Mouse (Mus musculus): ENCODE measurements around the gene Cavin2. TPM values are rescaled to one million over a fixed set of nuclear protein-coding genes. Genes with fewer than 3 reads are reported as not detected.

Cavin2 gene
- polyA plus RNA-seq, 1 experiment: 286 TPM

DNA sequence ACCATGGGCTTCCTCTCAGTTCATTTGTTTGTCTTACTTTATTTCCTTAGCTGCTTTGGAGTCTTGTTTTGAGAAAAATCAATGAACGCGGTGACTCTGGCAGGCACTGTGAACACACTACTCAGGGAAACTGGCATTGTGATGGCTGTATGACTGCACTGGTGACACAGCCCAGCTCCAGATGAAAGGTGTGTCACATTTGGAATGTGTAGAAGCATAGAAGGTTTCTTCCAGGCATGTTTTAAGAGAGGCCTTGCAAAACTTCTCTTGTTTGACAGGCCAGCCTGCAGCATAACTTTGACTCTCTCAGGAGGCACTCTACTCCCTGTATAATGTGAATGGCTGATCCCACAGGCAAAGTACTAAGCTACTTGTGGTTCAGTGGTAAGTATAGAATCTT, 20.7 kb upstream of the Cavin2 start:
- H3K4me1 ChIP-seq (ENCODE audit: control insufficient read depth, insufficient read depth, low read length): peaks cover 41% of the 10 kb centered on the region
- no peak overlapping the region for H3K4me3 ChIP-seq (replicated peaks; ENCODE audit: extremely low read depth, low read depth, low read length)
- no peak for DNase-seq
- WGBS: 37% methylated on average over 2 of the region's 2 CpGs
- TF ChIP-seq CTCF (IDR thresholded peaks at IDR 0.05; ENCODE audit: insufficient read depth, low read length): no peak
- TF ChIP-seq POLR2A (IDR thresholded peaks at IDR 0.05; ENCODE audit: borderline replicate concordance, extremely low read depth, low read depth, low read length): no peak

DNA sequence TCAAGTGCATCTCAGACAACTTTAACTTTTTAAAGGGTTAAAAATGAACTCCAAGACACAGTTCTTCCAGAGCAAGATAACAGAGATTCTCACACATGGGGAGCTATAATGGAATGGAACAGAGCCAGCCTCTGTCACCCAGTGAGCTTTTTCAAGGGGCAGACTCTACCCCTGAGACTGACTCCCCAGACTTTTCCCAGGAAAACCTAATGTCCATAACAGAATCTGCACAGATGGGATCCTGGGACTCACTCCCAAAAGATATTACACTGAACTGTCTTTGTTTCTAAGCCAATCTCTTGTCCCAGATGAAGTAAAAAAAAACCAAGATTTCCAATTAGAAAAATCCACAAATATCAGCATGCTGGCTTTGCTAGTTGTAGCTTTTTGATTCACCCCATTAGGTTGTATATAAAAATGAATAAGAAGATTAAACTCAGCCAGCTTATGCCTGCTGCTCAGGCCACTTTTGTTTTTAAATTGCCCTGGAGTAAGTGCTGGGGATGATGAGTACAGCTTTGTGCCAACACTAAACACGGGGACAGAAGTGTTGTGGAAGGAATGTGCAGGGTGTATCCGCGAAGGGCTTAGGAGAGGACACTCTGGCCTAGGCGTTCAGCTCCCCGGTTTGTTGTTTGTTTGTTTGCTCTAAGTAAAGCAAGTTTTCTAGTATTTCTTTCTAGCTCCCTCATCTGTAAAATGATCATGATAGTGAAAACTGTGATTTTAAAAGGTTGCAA, 18.6 kb upstream of the Cavin2 start:
- 37% methylated on average over 5 of the region's 5 CpGs for WGBS
- no peak for DNase-seq
- peaks cover 33% of the 10 kb centered on the region for H3K4me1 ChIP-seq (ENCODE audit: control insufficient read depth, insufficient read depth, low read length)

DNA sequence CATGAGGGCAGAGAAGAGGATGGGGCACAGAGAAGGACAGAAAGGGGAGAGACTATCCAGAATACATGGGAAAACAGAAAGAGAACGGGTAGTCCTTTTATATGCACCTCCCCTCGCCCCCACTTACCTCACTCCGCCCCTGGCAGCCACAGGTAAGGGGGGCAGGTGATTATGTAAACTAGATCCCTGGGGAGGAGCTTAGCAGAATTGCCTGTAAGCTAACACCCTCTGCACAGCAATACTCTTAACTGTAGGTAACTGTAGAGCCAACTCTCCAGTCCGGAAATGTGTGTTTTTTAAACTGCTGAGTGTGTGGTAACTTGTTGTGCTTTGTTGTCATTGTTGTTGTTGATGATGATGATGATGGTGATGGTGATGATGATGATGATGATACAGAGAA, 17.1 kb upstream of the Cavin2 start:
- WGBS: 73% methylated on average over 4 of the region's 4 CpGs
- Histone ChIP-seq H3K4me3 (replicated peaks; ENCODE audit: extremely low read depth, low read depth, low read length) (no peak overlapping the region), H3K4me1 (ENCODE audit: control insufficient read depth, insufficient read depth, low read length) (peaks cover 23% of the 10 kb centered on the region)
- DNase-seq: no peak
- TF ChIP-seq POLR2A (IDR thresholded peaks at IDR 0.05; ENCODE audit: borderline replicate concordance, extremely low read depth, low read depth, low read length): no peak
- TF ChIP-seq CTCF (IDR thresholded peaks at IDR 0.05; ENCODE audit: insufficient read depth, low read length): no peak

More for the DNA sequence above, 18.6 kb upstream of the Cavin2 start:
- TF ChIP-seq POLR2A (IDR thresholded peaks at IDR 0.05; ENCODE audit: borderline replicate concordance, extremely low read depth, low read depth, low read length) (no peak), CTCF (IDR thresholded peaks at IDR 0.05; ENCODE audit: insufficient read depth, low read length) (no peak)
- no peak overlapping the region for H3K4me3 ChIP-seq (replicated peaks; ENCODE audit: extremely low read depth, low read depth, low read length)

DNA sequence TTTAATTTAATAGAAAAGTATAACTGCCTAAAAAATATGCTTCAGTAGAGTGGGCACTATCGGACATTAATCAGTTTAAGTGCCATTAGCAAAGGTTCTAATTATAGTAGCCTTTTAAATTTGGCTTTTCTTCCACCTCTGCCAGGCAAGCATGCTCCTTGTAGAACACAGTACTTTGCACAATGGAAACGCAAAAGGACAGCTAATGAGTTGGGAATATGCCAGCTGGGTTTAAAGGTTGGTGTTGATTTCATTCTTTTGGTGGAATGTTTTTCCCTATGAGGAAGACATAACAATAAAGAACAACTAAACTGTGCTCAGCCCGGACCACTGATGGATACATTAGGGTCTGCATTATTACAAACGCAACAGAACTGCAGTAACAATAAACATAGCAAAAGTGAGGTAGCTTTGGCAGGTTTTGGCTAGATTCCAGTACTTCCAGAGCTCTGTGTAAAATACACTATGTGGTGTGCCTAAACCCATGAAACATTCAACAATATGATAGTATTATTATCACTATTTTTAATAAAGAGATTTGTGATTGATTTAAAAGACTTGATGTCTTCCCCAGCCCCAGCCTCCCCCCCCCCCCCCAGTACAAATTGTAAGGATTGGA, 16.2 kb upstream of the Cavin2 start:
- 42% methylated on average over 4 of the region's 4 CpGs for WGBS
- DNase-seq: no peak
- TF ChIP-seq CTCF (IDR thresholded peaks at IDR 0.05; ENCODE audit: insufficient read depth, low read length): no peak
- no peak for TF ChIP-seq POLR2A (IDR thresholded peaks at IDR 0.05; ENCODE audit: borderline replicate concordance, extremely low read depth, low read depth, low read length)
- Histone ChIP-seq H3K4me1 (ENCODE audit: control insufficient read depth, insufficient read depth, low read length) (peaks cover 21% of the 10 kb centered on the region), H3K4me3 (replicated peaks; ENCODE audit: extremely low read depth, low read depth, low read length) (no peak overlapping the region)

DNA sequence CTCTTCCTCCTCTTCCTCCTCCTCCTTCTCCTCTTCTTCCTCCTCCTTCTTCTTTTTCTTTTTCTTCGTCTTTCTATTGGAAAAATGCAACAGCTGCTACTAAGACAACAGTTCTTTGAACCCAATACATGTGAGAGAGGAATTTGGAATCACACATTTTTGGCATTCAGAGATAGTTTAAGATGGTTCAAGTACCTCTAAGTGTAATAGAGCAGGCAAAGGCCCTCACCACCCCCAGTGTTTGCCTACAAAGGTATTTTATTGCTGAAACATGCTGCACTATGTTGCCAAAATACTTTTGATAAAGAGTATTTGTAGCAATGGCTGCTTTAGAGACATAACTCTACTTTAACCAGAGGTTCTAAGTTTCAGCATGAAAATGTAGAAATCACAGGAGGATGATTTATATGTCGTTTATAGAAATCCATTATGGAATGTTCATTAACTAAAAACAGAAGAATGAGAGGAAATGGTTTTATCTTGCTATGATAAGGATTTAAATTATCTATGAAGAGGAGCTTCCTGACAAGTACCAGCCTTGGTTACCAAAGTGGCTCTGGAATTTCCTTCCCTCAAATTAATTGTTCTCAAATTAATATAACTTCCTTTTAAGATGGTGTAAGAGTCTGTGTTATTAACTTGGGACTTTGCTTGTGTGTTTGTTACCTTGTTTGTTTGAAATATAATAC, 10.9 kb upstream of the Cavin2 start:
- TF ChIP-seq POLR2A (IDR thresholded peaks at IDR 0.05; ENCODE audit: borderline replicate concordance, extremely low read depth, low read depth, low read length): no peak
- no peak for TF ChIP-seq CTCF (IDR thresholded peaks at IDR 0.05; ENCODE audit: insufficient read depth, low read length)
- 51% methylated on average over 2 of the region's 2 CpGs for WGBS
- no peak for DNase-seq
- H3K4me1 ChIP-seq (ENCODE audit: control insufficient read depth, insufficient read depth, low read length): peaks cover 9% of the 10 kb centered on the region
- H3K4me3 ChIP-seq (replicated peaks; ENCODE audit: extremely low read depth, low read depth, low read length): no peak overlapping the region

DNA sequence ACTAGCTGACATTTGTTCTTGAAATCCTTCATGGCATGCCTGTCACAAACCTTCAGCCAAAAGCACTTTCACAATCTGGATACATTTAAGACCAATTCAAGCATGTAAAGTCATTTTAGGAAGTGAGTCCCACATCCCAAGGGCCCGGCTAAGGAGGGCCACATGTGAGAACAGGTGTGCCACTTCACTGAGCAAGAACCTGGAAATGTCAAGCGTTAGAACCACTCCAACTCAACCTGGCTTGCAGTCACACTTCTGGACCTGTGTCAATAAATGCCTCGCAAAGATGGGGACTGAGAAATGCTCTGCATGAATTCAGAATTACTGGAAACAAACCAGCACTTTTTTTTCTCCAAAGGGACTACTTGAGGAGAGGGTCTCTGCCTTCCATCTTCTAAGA, 725 bp upstream of the Cavin2 start:
- TF ChIP-seq CTCF (IDR thresholded peaks at IDR 0.05; ENCODE audit: insufficient read depth, low read length) (no peak), POLR2A (IDR thresholded peaks at IDR 0.05; ENCODE audit: borderline replicate concordance, extremely low read depth, low read depth, low read length) (no peak)
- H3K4me1 ChIP-seq (ENCODE audit: control insufficient read depth, insufficient read depth, low read length): peaks cover 4% of the 10 kb centered on the region; the same call in 1 of the 2 replicates
- H3K4me3 ChIP-seq (replicated peaks; ENCODE audit: extremely low read depth, low read depth, low read length): no peak overlapping the region
- WGBS: 33% methylated on average over 3 of the region's 3 CpGs
- DNase-seq: peak; percentile 48

DNA sequence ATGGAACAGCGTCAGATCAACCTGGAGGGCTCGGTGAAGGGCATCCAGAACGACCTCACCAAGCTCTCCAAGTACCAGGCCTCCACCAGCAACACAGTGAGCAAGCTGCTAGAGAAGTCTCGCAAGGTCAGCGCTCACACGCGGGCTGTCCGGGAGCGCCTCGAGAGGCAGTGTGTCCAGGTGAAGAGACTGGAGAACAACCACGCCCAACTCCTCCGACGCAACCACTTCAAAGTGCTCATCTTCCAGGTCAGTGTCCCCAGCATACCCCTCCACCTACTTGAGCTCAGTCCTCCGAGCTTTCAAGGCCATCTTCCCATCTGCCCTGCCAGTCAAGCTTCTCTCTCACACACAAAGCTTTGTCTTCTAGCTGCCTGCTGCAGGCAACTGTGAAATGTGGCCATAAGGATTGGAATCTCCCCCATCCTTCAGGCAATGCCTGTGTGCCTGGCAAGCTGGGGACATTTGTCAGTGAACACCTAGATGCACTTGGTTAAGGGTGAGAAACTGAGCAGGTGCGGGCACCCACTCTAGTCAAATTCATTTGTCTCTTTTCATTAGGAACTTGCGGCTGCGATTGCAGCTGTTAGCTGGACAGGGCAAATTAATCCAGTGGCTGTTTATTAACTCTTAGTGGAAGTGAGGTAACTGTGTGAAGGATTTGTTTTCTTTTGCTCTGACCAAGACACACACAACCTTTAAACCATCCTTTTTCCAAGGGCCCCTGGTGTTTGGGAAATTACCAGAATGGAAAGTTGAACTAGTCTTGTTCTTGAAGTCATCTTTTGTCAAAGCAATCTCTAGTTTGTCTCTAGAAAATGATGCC, 907 bp downstream of the Cavin2 start:
- peaks cover 4% of the 10 kb centered on the region for H3K4me1 ChIP-seq (ENCODE audit: control insufficient read depth, insufficient read depth, low read length)
- TF ChIP-seq CTCF (IDR thresholded peaks at IDR 0.05; ENCODE audit: insufficient read depth, low read length): no peak
- peak; percentile 24; the same call in 1 of the 2 replicates for TF ChIP-seq POLR2A (IDR thresholded peaks at IDR 0.05; ENCODE audit: borderline replicate concordance, extremely low read depth, low read depth, low read length)
- 17% methylated on average over 17 of the region's 17 CpGs for WGBS
- DNase-seq: no peak
- peak overlapping the region; percentile 88 for H3K4me3 ChIP-seq (replicated peaks; ENCODE audit: extremely low read depth, low read depth, low read length)

DNA sequence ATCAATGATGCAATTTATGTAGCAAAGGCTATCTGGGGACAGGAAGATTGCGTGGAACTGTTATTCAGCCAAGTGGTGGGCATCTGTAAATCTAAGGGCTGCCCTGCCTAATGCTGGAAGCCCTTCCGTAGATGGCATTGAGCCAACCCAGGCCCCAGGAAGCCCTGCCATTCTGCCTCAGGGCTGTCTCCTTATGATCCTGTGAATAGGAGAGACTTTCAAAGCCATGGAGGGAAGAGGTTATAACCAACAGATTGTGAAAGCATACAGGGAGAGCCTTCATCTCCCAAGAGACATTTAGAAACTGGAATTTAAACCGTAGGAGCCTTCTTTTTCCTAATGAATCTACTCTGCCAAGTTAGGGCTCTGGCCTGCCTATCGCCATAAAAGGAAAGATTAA, 1.7 kb downstream of the Cavin2 start:
- 28% methylated on average over 4 of the region's 4 CpGs for WGBS
- Histone ChIP-seq H3K4me1 (ENCODE audit: control insufficient read depth, insufficient read depth, low read length) (peaks cover 4% of the 10 kb centered on the region), H3K4me3 (replicated peaks; ENCODE audit: extremely low read depth, low read depth, low read length) (peak overlapping the region; percentile 88)
- TF ChIP-seq POLR2A (IDR thresholded peaks at IDR 0.05; ENCODE audit: borderline replicate concordance, extremely low read depth, low read depth, low read length) (peak; percentile 31; the same call in 1 of the 2 replicates), CTCF (IDR thresholded peaks at IDR 0.05; ENCODE audit: insufficient read depth, low read length) (no peak)
- DNase-seq: peak; percentile 51

DNA sequence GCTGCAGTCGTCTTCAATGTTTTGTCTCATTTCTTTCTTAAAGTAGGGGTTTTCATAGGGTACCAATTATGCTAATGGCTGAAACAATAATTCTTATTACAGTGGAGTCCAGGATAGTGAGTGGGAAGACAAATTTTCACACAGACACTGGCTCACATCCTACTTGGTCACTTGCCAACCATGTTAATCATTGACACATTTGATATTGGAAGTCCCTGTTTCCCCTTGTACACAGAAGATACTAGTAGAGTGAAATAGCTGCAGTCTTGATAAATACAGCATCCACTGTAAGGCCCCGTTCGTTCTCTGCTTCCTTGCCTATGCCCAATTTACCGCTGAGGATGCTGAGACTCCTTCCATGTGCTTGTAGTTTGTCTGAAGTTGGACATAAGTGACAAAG, 3.4 kb downstream of the Cavin2 start:
- H3K4me3 ChIP-seq (replicated peaks; ENCODE audit: extremely low read depth, low read depth, low read length): peak overlapping the region; percentile 92

More for the DNA sequence above, 3.4 kb downstream of the Cavin2 start:
- no peak for DNase-seq
- peaks cover 7% of the 10 kb centered on the region for H3K4me1 ChIP-seq (ENCODE audit: control insufficient read depth, insufficient read depth, low read length)
- TF ChIP-seq POLR2A (IDR thresholded peaks at IDR 0.05; ENCODE audit: borderline replicate concordance, extremely low read depth, low read depth, low read length) (no peak), CTCF (IDR thresholded peaks at IDR 0.05; ENCODE audit: insufficient read depth, low read length) (no peak)
- 39% methylated on average over 4 of the region's 4 CpGs for WGBS

Data from lung, adult 2 months (tissue).